Comparison of ENCODE assay signal across 9 mouse cellular contexts in genomic region chr14:15355512-15355911, GRCm38 (mm10).
DNase-seq lines count a peak whose midpoint lies in the region; TF ChIP-seq lines count a peak whose summit lies in the region.
"Had no signal": no experiment of that assay in that cellular context is flagged by ENCODE, and none has a peak within 500 bp of the region (broad histone marks: within the 10 kb centered on the region; RNA-seq: fewer than 3 reads in every experiment).

No protein-coding gene starts in this region.

- H3K27ac ChIP-seq in layer of hippocampus, adult 2 months: no peak overlapping the region
- H3K27ac ChIP-seq: limb, embryonic 12.5 days had no signal

- no peaks in the 10 kb centered on the region for H3K36me3 ChIP-seq in E14TG2a.4 (ENCODE audit: insufficient read depth, low read length)
- H3K36me3 ChIP-seq: limb, embryonic 12.5 days had no signal

- H3K9me3 ChIP-seq in E14TG2a.4 (ENCODE audit: low read length): no peaks in the 10 kb centered on the region
- H3K9me3 ChIP-seq: limb, embryonic 12.5 days had no signal

- peak; percentile 2 for DNase-seq in adipocyte (ENCODE audit: low spot score)
- peak; percentile 53 to 76 for DNase-seq in cerebellum, postnatal 4 days (ENCODE audit: low spot score in 2 of 2)
- peak; percentile 70 to 76 for DNase-seq in gastrocnemius, postnatal 4 days (ENCODE audit: low spot score in 2 of 2)
- DNase-seq in layer of hippocampus, adult 2 months (ENCODE audit: low spot score in 2 of 2): peak; percentile 61 to 81
- DNase-seq in lung, postnatal 14 days: peak; percentile 83
- peak; percentile 47 to 56 for DNase-seq in right cerebral cortex, postnatal 36 days (ENCODE audit: low spot score in 2 of 2)
- DNase-seq in urinary bladder, postnatal 4 days (ENCODE audit: low spot score in 2 of 2): peak; percentile 38 to 85

- no peaks in the 10 kb centered on the region for H3K27me3 ChIP-seq in E14TG2a.4 (ENCODE audit: insufficient read depth, low read length)
- H3K27me3 ChIP-seq: limb, embryonic 12.5 days had no signal

- peak; percentile 63 for TF ChIP-seq CTCF in E14TG2a.4 (conservative IDR thresholded peaks at IDR 0.05; ENCODE audit: low read length)
- peak; percentile 88 for TF ChIP-seq CTCF in layer of hippocampus, adult 2 months (conservative IDR thresholded peaks at IDR 0.05)

- no peaks in the 10 kb centered on the region for H3K4me1 ChIP-seq in E14TG2a.4 (replicated peaks; ENCODE audit: low read depth, low read length)
- H3K4me1 ChIP-seq: limb, embryonic 12.5 days had no signal

- no peak overlapping the region for H3K4me3 ChIP-seq in E14TG2a.4 (replicated peaks; ENCODE audit: low read length)
- no peak overlapping the region for H3K4me3 ChIP-seq in layer of hippocampus, adult 2 months
- H3K4me3 ChIP-seq: limb, embryonic 12.5 days had no signal

Comparison
In these comparisons a context has a peak if more than half of its experiments do, and no peak if none do; other contexts are left out.
1. DNase-seq: peak in every context shown above with its lines; median percentile 83 in lung, postnatal 14 days; 73 in gastrocnemius, postnatal 4 days; 71 in layer of hippocampus, adult 2 months; 64 in cerebellum, postnatal 4 days; 62 in urinary bladder, postnatal 4 days; 52 in right cerebral cortex, postnatal 36 days; 2 in adipocyte.